Mouse (Mus musculus) limb, embryonic 14.5 days (tissue): Measurements from ENCODE around the gene Cfap126. TPM values are rescaled to one million over a fixed set of nuclear protein-coding genes. Genes with fewer than 3 reads are reported as not detected.

ENCODE experiments used
- ATAC-seq: fragments of 200-750 bp; cut with Nextera tagmentation; 2 replicates; pipeline ENCODE4 v1.8.0; 2017; ENCODE audit warnings: low read depth, moderate number of reproducible peaks, moderate TSS enrichment; ENCODE audit not compliant: low FRiP score
- DNase-seq: peaks from one replicate; pipeline ENCODE4 v3.0.0-alpha.2; 2015; ENCODE audit warnings: low spot score
- H3K27ac ChIP-seq: fragments of 300-500 bp; sonication (generic); replicated peaks from 2 replicates; pipeline ENCODE4 v1.5.1; 2014; ENCODE audit warnings: low read depth, mild to moderate bottlenecking, low read length, moderate library complexity, mixed read lengths
- H3K27me3 ChIP-seq: fragments of 300-500 bp; sonication (generic); 2 replicates; pipeline ENCODE4 v1.6.1; 2014; ENCODE audit warnings: low read length, mixed read lengths; ENCODE audit not compliant: control insufficient read depth, insufficient read depth
- H3K36me3 ChIP-seq: fragments of 300-500 bp; sonication (generic); 2 replicates; pipeline ENCODE4 v1.6.1; 2014; ENCODE audit warnings: mild to moderate bottlenecking, low read length, moderate library complexity, mixed read lengths; ENCODE audit not compliant: control insufficient read depth, insufficient read depth
- H3K4me1 ChIP-seq: fragments of 300-500 bp; sonication (generic); 2 replicates; pipeline ENCODE4 v1.6.1; 2014; ENCODE audit warnings: antibody characterized with exemption, low read length, mixed read lengths; ENCODE audit not compliant: control insufficient read depth, insufficient read depth
- H3K4me2 ChIP-seq: fragments of 300-500 bp; sonication (generic); replicated peaks from 2 replicates; pipeline ENCODE4 v1.6.1; 2014; ENCODE audit warnings: low read depth, mild to moderate bottlenecking, low read length, moderate library complexity; ENCODE audit not compliant: severe bottlenecking
- H3K4me3 ChIP-seq: fragments of 300-500 bp; sonication (generic); replicated peaks from 2 replicates; pipeline ENCODE4 v1.5.1; 2014; ENCODE audit warnings: low read length
- H3K9ac ChIP-seq: fragments of 300-500 bp; sonication (generic); 2 replicates; pipeline ENCODE4 v1.6.1; 2014; ENCODE audit warnings: mild to moderate bottlenecking, low read depth, low read length, moderate library complexity; ENCODE audit not compliant: severe bottlenecking
- H3K9me3 ChIP-seq: fragments of 300-500 bp; sonication (generic); 2 replicates; pipeline ENCODE4 v1.6.1; 2016; ENCODE audit warnings: low read length; ENCODE audit not compliant: control insufficient read depth
- POLR2A ChIP-seq: fragments of 200-500 bp; IDR thresholded peaks from 2 replicates; pipeline ENCODE4 v1.8.0; 2012; ENCODE audit warnings: inconsistent platforms, mild to moderate bottlenecking, moderate library complexity, borderline replicate concordance; ENCODE audit not compliant: insufficient read depth, insufficient read length; ENCODE audit errors: extremely low read depth
- WGBS: fragments of 180-500 bp; shearing (Covaris S2); extraction: QIAGEN DNeasy Blood & Tissue Kit; methylation state at CpG from one replicate; pipeline ENCODE4 v1.1.7; 2014; 5-methylcytosine and 5-hydroxymethylcytosine counted together
- microRNA-seq: library from miRNA; unstranded; fragments of <30 nt; microRNA quantifications from one replicate; pipeline ENCODE4, GENCODE M21; 2016
- polyA plus RNA-seq, 2 experiments: library from polyadenylated mRNA; depleted of rRNA in 1 of 2; stranded (reverse) in 1 of 2; unstranded in 1 of 2; fragments of >200 nt; fragmentation: Nextera tagmentation in 1 of 2; extraction: Ambion mirVana in 1 of 2; gene quantifications; 2 replicates each; pipeline versions ENCODE4 v1.2.1 to v1.2.3; 2012 to 2014

Cfap126 gene
- polyA plus RNA-seq, 2 experiments = 1.3 to 2.1 TPM

DNA sequence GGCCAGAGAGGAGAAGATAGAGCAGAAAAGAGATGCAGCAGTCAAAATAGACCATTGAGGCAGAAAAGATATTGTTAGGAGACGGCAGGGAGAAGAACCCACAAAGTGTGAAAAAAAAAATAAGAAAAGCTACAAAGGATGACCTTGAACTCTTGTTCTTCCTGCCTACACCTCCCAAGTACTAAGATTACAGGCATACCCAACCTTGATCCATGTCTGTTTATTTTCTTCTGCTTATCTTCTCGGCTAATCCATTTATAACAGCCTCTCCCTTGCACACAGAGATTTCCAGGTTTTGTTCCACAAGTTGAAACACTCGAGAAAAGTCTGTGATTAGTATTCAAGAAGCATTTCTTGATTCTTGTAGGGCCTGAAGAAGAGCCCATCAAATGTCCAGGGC, 56.2 kb downstream of the Cfap126 start:
- Histone ChIP-seq H3K4me3 (no peak overlapping the region), H3K9ac (no peak overlapping the region), H3K4me1 (no peaks in the 10 kb centered on the region), H3K27ac (no peak overlapping the region), H3K36me3 (no peaks in the 10 kb centered on the region), H3K9me3 (no peaks in the 10 kb centered on the region), H3K4me2 (no peak overlapping the region), H3K27me3 (no peaks in the 10 kb centered on the region)
- no peak for ATAC-seq
- WGBS = 58% methylated on average over 3 of the region's 3 CpGs
- TF ChIP-seq POLR2A = no peak
- no peak for DNase-seq

DNA sequence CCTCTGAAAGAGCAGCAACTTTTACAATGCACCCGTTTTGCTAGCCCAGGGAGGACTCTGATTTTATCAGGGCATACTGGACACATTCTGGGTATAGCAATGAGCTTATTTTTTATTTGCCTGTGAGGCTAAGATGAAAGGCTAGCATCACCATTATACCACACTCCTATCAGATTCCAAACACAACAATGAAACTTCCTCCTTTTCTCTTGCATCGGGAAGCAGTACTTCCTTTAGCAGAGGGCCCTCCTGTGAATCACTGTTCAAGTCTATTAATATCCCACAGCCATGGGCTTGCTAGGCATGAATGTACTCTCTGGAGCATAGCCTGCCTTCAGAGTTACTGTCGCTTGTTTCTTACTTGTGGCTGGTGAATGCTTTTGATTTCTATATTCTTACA, 57.4 kb downstream of the Cfap126 start:
- TF ChIP-seq POLR2A = no peak
- H3K27ac ChIP-seq = 0 out of 2 replicates have a peak overlapping the region, but pooled peaks have one; percentile 19
- H3K4me2 ChIP-seq = no peak overlapping the region
- H3K36me3 ChIP-seq = no peaks in the 10 kb centered on the region
- no peaks in the 10 kb centered on the region for H3K4me1 ChIP-seq
- no peak for DNase-seq
- H3K9ac ChIP-seq = no peak overlapping the region
- 50% methylated on average over 3 of the region's 3 CpGs for WGBS
- H3K27me3 ChIP-seq = no peaks in the 10 kb centered on the region
- ATAC-seq = no peak
- no peak overlapping the region for H3K4me3 ChIP-seq
- H3K9me3 ChIP-seq = no peaks in the 10 kb centered on the region

DNA sequence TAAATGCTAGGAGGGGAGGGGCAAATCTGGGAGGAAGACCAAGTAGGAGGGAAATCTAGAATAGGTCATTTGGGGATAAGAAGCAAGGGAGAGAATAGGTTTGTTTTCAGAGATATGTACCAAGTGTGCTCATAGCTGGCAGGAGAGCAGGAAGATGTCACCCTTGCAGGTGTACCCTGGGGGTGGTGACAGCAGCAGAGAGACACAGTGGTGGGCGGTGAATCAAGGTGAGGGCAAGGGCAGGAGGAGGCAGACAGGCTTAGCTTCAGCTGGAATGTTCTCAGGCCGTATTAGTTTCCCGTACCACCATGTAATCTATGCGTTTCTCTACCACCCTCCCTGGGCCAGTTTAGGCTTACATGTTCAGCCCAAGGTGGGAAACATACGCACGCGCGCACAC, 59.1 kb downstream of the Cfap126 start:
- Histone ChIP-seq H3K36me3 (no peaks in the 10 kb centered on the region), H3K27ac (no peak overlapping the region), H3K27me3 (no peaks in the 10 kb centered on the region), H3K4me2 (no peak overlapping the region), H3K4me3 (no peak overlapping the region), H3K9ac (no peak overlapping the region), H3K9me3 (no peaks in the 10 kb centered on the region), H3K4me1 (no peaks in the 10 kb centered on the region)
- WGBS = 94% methylated on average over 8 of the region's 8 CpGs
- TF ChIP-seq POLR2A = no peak
- ATAC-seq (no peak), DNase-seq (no peak)

Small RNA genes lying within 50 kb of the gene (microRNA-seq; reads per million reads assigned to microRNA genes)
- gene Gm27552 = not detected
- gene Gm27844 = not detected
- 1.6 reads per million for gene Mir6546

Other genes with a start within 250 kb of the Cfap126 start
- 9.1 TPM in 2 replicates for gene Atf6, start 246.1 kb upstream of the Cfap126 start, polyA plus RNA-seq (2012; rRNA removed)
- gene Atf6, start 246.1 kb upstream of the Cfap126 start, polyA plus RNA-seq (2014; fragmentation: Nextera tagmentation; extraction: Ambion mirVana) = 8.9 and 9.7 TPM in 2 replicates
- 0.72 and 0.91 TPM in 2 replicates for gene Gm26620, start 228.9 kb upstream of the Cfap126 start, polyA plus RNA-seq (2012; rRNA removed)
- gene Gm26620, start 228.9 kb upstream of the Cfap126 start, polyA plus RNA-seq (2014; fragmentation: Nextera tagmentation; extraction: Ambion mirVana) = 0.78 and 0.82 TPM in 2 replicates
- 54.9 and 58.5 TPM in 2 replicates for gene Dusp12, start 228.4 kb upstream of the Cfap126 start, polyA plus RNA-seq (2012; rRNA removed)
- gene Dusp12, start 228.4 kb upstream of the Cfap126 start, polyA plus RNA-seq (2014; fragmentation: Nextera tagmentation; extraction: Ambion mirVana) = 51.5 and 57.7 TPM in 2 replicates
- 0.08 and 0.18 TPM in 2 replicates for gene Fcrlb, start 201.0 kb upstream of the Cfap126 start, polyA plus RNA-seq (2012; rRNA removed)
- gene Fcrlb, start 201.0 kb upstream of the Cfap126 start, polyA plus RNA-seq (2014; fragmentation: Nextera tagmentation; extraction: Ambion mirVana) = not detected in 2 replicates
- gene Fcrla, start 186.3 kb upstream of the Cfap126 start, polyA plus RNA-seq (2012; rRNA removed) = 0.06 and 0.13 TPM in 2 replicates
- not detected in 2 replicates for gene Fcrla, start 186.3 kb upstream of the Cfap126 start, polyA plus RNA-seq (2014; fragmentation: Nextera tagmentation; extraction: Ambion mirVana)
- 2.1 and 2.6 TPM in 2 replicates for gene Fcgr2b, start 137.4 kb upstream of the Cfap126 start, polyA plus RNA-seq (2012; rRNA removed)
- 2.1 and 3.2 TPM in 2 replicates for gene Fcgr2b, start 137.4 kb upstream of the Cfap126 start, polyA plus RNA-seq (2014; fragmentation: Nextera tagmentation; extraction: Ambion mirVana)
- gene Fcgr4, start 95.0 kb upstream of the Cfap126 start, polyA plus RNA-seq (2012; rRNA removed) = 0.75 and 1.2 TPM in 2 replicates
- gene Fcgr4, start 95.0 kb upstream of the Cfap126 start, polyA plus RNA-seq (2014; fragmentation: Nextera tagmentation; extraction: Ambion mirVana) = 0.59 and 0.79 TPM in 2 replicates
- 12.8 and 13.7 TPM in 2 replicates for gene Fcgr3, start 49.0 kb upstream of the Cfap126 start, polyA plus RNA-seq (2012; rRNA removed)
- 17.6 and 19.7 TPM in 2 replicates for gene Fcgr3, start 49.0 kb upstream of the Cfap126 start, polyA plus RNA-seq (2014; fragmentation: Nextera tagmentation; extraction: Ambion mirVana)
- gene Sdhc, start 36.7 kb downstream of the Cfap126 start, polyA plus RNA-seq (2012; rRNA removed) = 246 and 314 TPM in 2 replicates
- gene Sdhc, start 36.7 kb downstream of the Cfap126 start, polyA plus RNA-seq (2014; fragmentation: Nextera tagmentation; extraction: Ambion mirVana) = 273 and 281 TPM in 2 replicates
- 14.6 and 19.8 TPM in 2 replicates for gene Mpz, start 36.8 kb downstream of the Cfap126 start, polyA plus RNA-seq (2012; rRNA removed)
- gene Mpz, start 36.8 kb downstream of the Cfap126 start, polyA plus RNA-seq (2014; fragmentation: Nextera tagmentation; extraction: Ambion mirVana) = 4.9 and 5.3 TPM in 2 replicates
- 3.3 and 3.9 TPM in 2 replicates for gene Pcp4l1, start 82.3 kb downstream of the Cfap126 start, polyA plus RNA-seq (2012; rRNA removed)
- 6.0 and 6.3 TPM in 2 replicates for gene Pcp4l1, start 82.3 kb downstream of the Cfap126 start, polyA plus RNA-seq (2014; fragmentation: Nextera tagmentation; extraction: Ambion mirVana)
- gene Nr1i3, start 100.1 kb downstream of the Cfap126 start, polyA plus RNA-seq (2012; rRNA removed) = 0.04 and 0.06 TPM in 2 replicates
- gene Nr1i3, start 100.1 kb downstream of the Cfap126 start, polyA plus RNA-seq (2014; fragmentation: Nextera tagmentation; extraction: Ambion mirVana) = 0.30 and 0.32 TPM in 2 replicates
- gene Tomm40l, start 108.6 kb downstream of the Cfap126 start, polyA plus RNA-seq (2012; rRNA removed) = 26.3 and 29.4 TPM in 2 replicates
- gene Tomm40l, start 108.6 kb downstream of the Cfap126 start, polyA plus RNA-seq (2014; fragmentation: Nextera tagmentation; extraction: Ambion mirVana) = 28.6 and 29.2 TPM in 2 replicates
- gene Apoa2, start 111.1 kb downstream of the Cfap126 start, polyA plus RNA-seq (2012; rRNA removed) = 4.7 and 8.1 TPM in 2 replicates
- gene Apoa2, start 111.1 kb downstream of the Cfap126 start, polyA plus RNA-seq (2014; fragmentation: Nextera tagmentation; extraction: Ambion mirVana) = 1.6 and 1.9 TPM in 2 replicates
- 49.7 and 65.5 TPM in 2 replicates for gene Fcer1g, start 120.4 kb downstream of the Cfap126 start, polyA plus RNA-seq (2012; rRNA removed)
- 85.7 and 91.4 TPM in 2 replicates for gene Fcer1g, start 120.4 kb downstream of the Cfap126 start, polyA plus RNA-seq (2014; fragmentation: Nextera tagmentation; extraction: Ambion mirVana)
- 8.6 and 11.7 TPM in 2 replicates for gene Adamts4, start 136.5 kb downstream of the Cfap126 start, polyA plus RNA-seq (2012; rRNA removed)
- 10.1 and 10.6 TPM in 2 replicates for gene Adamts4, start 136.5 kb downstream of the Cfap126 start, polyA plus RNA-seq (2014; fragmentation: Nextera tagmentation; extraction: Ambion mirVana)
- 148 and 151 TPM in 2 replicates for gene Ndufs2, start 137.5 kb downstream of the Cfap126 start, polyA plus RNA-seq (2012; rRNA removed)
- 216 and 234 TPM in 2 replicates for gene Ndufs2, start 137.5 kb downstream of the Cfap126 start, polyA plus RNA-seq (2014; fragmentation: Nextera tagmentation; extraction: Ambion mirVana)
- gene B4galt3, start 156.4 kb downstream of the Cfap126 start, polyA plus RNA-seq (2012; rRNA removed) = 87.2 and 111 TPM in 2 replicates
- 68.7 and 72.5 TPM in 2 replicates for gene B4galt3, start 156.4 kb downstream of the Cfap126 start, polyA plus RNA-seq (2014; fragmentation: Nextera tagmentation; extraction: Ambion mirVana)
- gene Ppox, start 167.3 kb downstream of the Cfap126 start, polyA plus RNA-seq (2012; rRNA removed) = 133 and 152 TPM in 2 replicates
- gene Ppox, start 167.3 kb downstream of the Cfap126 start, polyA plus RNA-seq (2014; fragmentation: Nextera tagmentation; extraction: Ambion mirVana) = 55.7 and 67.2 TPM in 2 replicates
- gene Usp21, start 174.1 kb downstream of the Cfap126 start, polyA plus RNA-seq (2012; rRNA removed) = 104 and 128 TPM in 2 replicates
- 81.2 and 96.0 TPM in 2 replicates for gene Usp21, start 174.1 kb downstream of the Cfap126 start, polyA plus RNA-seq (2014; fragmentation: Nextera tagmentation; extraction: Ambion mirVana)
- gene Ufc1, start 181.1 kb downstream of the Cfap126 start, polyA plus RNA-seq (2012; rRNA removed) = 46.5 and 60.9 TPM in 2 replicates
- gene Ufc1, start 181.1 kb downstream of the Cfap126 start, polyA plus RNA-seq (2014; fragmentation: Nextera tagmentation; extraction: Ambion mirVana) = 133 and 135 TPM in 2 replicates
- gene Dedd, start 215.2 kb downstream of the Cfap126 start, polyA plus RNA-seq (2012; rRNA removed) = 72.5 and 81.1 TPM in 2 replicates
- gene Dedd, start 215.2 kb downstream of the Cfap126 start, polyA plus RNA-seq (2014; fragmentation: Nextera tagmentation; extraction: Ambion mirVana) = 50.9 and 57.7 TPM in 2 replicates
- 50.0 and 54.0 TPM in 2 replicates for gene Nit1, start 231.7 kb downstream of the Cfap126 start, polyA plus RNA-seq (2012; rRNA removed)
- gene Nit1, start 231.7 kb downstream of the Cfap126 start, polyA plus RNA-seq (2014; fragmentation: Nextera tagmentation; extraction: Ambion mirVana) = 29.0 and 30.4 TPM in 2 replicates
- 40.5 and 82.5 TPM in 2 replicates for gene Pfdn2, start 231.8 kb downstream of the Cfap126 start, polyA plus RNA-seq (2012; rRNA removed)
- gene Pfdn2, start 231.8 kb downstream of the Cfap126 start, polyA plus RNA-seq (2014; fragmentation: Nextera tagmentation; extraction: Ambion mirVana) = 43.0 and 48.0 TPM in 2 replicates
- 1.1 and 1.3 TPM in 2 replicates for gene Klhdc9, start 246.9 kb downstream of the Cfap126 start, polyA plus RNA-seq (2012; rRNA removed)
- 0.88 and 1.1 TPM in 2 replicates for gene Klhdc9, start 246.9 kb downstream of the Cfap126 start, polyA plus RNA-seq (2014; fragmentation: Nextera tagmentation; extraction: Ambion mirVana)